Mouse (Mus musculus): Measurements from ENCODE around the gene Tmcc3.

Gene Tmcc3

GRCm38 (mm10) chr10:94356504-94357169 lies 44.9 kb downstream of the Tmcc3 start:
- no peak for DNase-seq (ENCODE audit: extremely low read depth, insufficient read length, low spot score)

GRCm38 (mm10) chr10:94360664-94361063 lies 48.9 kb downstream of the Tmcc3 start:
- no peak for DNase-seq (ENCODE audit: extremely low read depth, insufficient read length, low spot score)

- DNase-seq (ENCODE audit: extremely low read depth, insufficient read length, low spot score), result no peak
Measured at GRCm38 (mm10) chr10:94371293-94371692, 59.5 kb downstream of the Tmcc3 start.

GRCm38 (mm10) chr10:94376941-94377340 lies 65.2 kb downstream of the Tmcc3 start:
- DNase-seq (ENCODE audit: extremely low read depth, insufficient read length, low spot score), result no peak

- no peak for DNase-seq (ENCODE audit: extremely low read depth, insufficient read length, low spot score)
Measured at GRCm38 (mm10) chr10:94377844-94378243, 66.1 kb downstream of the Tmcc3 start.

- DNase-seq (ENCODE audit: extremely low read depth, insufficient read length, low spot score), result peak; percentile 51
Measured at GRCm38 (mm10) chr10:94378383-94378782, 66.6 kb downstream of the Tmcc3 start.

- DNase-seq (ENCODE audit: extremely low read depth, insufficient read length, low spot score), result no peak
Measured at GRCm38 (mm10) chr10:94380082-94380481, 68.3 kb downstream of the Tmcc3 start.

GRCm38 (mm10) chr10:94380662-94381392 lies 69.1 kb downstream of the Tmcc3 start:
- peak; percentile 60 for DNase-seq (ENCODE audit: extremely low read depth, insufficient read length, low spot score)

GRCm38 (mm10) chr10:94381393-94381740 lies 69.6 kb downstream of the Tmcc3 start:
- no peak for DNase-seq (ENCODE audit: extremely low read depth, insufficient read length, low spot score)

GRCm38 (mm10) chr10:94382618-94383017 lies 70.9 kb downstream of the Tmcc3 start:
- no peak for DNase-seq (ENCODE audit: extremely low read depth, insufficient read length, low spot score)

- DNase-seq (ENCODE audit: extremely low read depth, insufficient read length, low spot score), result no peak
Measured at GRCm38 (mm10) chr10:94383565-94383964, 71.8 kb downstream of the Tmcc3 start.

- no peak for DNase-seq (ENCODE audit: extremely low read depth, insufficient read length, low spot score)
Measured at GRCm38 (mm10) chr10:94389219-94389618, 77.5 kb downstream of the Tmcc3 start.

GRCm38 (mm10) chr10:94391049-94391448 lies 79.3 kb downstream of the Tmcc3 start:
- DNase-seq (ENCODE audit: extremely low read depth, insufficient read length, low spot score), result peak; percentile 25

- DNase-seq (ENCODE audit: extremely low read depth, insufficient read length, low spot score), result no peak
Measured at GRCm38 (mm10) chr10:94394286-94394685, 82.5 kb downstream of the Tmcc3 start.

GRCm38 (mm10) chr10:94397833-94398596 lies 86.3 kb downstream of the Tmcc3 start:
- no peak for DNase-seq (ENCODE audit: extremely low read depth, insufficient read length, low spot score)

- no peak for DNase-seq (ENCODE audit: extremely low read depth, insufficient read length, low spot score)
Measured at GRCm38 (mm10) chr10:94400895-94401294, 89.1 kb downstream of the Tmcc3 start.

GRCm38 (mm10) chr10:94405456-94405855 lies 93.7 kb downstream of the Tmcc3 start:
- no peak for DNase-seq (ENCODE audit: extremely low read depth, insufficient read length, low spot score)

GRCm38 (mm10) chr10:94406821-94407220 lies 95.1 kb downstream of the Tmcc3 start:
- DNase-seq (ENCODE audit: extremely low read depth, insufficient read length, low spot score), result no peak

GRCm38 (mm10) chr10:94408356-94409146 lies 96.8 kb downstream of the Tmcc3 start:
- DNase-seq (ENCODE audit: extremely low read depth, insufficient read length, low spot score), result peak; percentile 48

- no peak for DNase-seq (ENCODE audit: extremely low read depth, insufficient read length, low spot score)
Measured at GRCm38 (mm10) chr10:94409661-94410060, 97.9 kb downstream of the Tmcc3 start.

- no peak for DNase-seq (ENCODE audit: extremely low read depth, insufficient read length, low spot score)
Measured at GRCm38 (mm10) chr10:94411594-94411993, 99.8 kb downstream of the Tmcc3 start.
